In the genomic region with DNA sequence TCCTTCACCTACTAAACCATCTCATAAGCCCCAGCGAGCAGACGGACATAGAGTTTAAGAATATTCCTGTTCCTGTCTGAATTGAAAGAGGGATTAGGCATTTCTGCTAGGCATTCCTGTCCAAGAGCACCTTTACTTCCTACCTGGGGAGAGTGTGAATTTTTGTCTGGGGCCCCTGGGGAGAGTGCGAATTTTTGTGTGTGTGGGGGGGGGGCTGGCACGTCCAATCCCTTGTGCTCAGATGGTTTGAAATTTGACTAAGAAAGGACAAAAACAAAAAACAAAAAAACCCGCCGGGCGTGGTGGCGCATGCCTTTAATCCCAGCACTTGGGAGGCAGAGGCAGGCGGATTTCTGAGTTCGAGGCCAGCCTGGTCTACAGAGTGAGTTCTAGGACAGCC, we compare ENCODE assay signal across 7 mouse cellular contexts. TPM values are rescaled to one million over a fixed set of nuclear protein-coding genes. Genes with fewer than 3 reads are reported as not detected.
DNase-seq lines count a peak whose midpoint lies in the region; ATAC-seq lines count a peak whose summit lies in the region.

No protein-coding gene starts in this region.

- H3K36me3 ChIP-seq in lung, embryonic 16.5 days (ENCODE audit: control insufficient read depth, insufficient read depth, low read length) = peaks cover 6% of the 10 kb centered on the region
- peaks cover 12% of the 10 kb centered on the region for H3K36me3 ChIP-seq in forebrain, embryonic 12.5 days (replicated peaks)
- H3K36me3 ChIP-seq in limb, embryonic 15.5 days = peaks cover 13% of the 10 kb centered on the region
- H3K36me3 ChIP-seq in stomach, embryonic 16.5 days (ENCODE audit: control insufficient read depth, insufficient read depth, low read length) = no peaks in the 10 kb centered on the region

- peak overlapping the region; percentile 70 for H3K4me3 ChIP-seq in lung, embryonic 16.5 days (ENCODE audit: low read length)
- H3K4me3 ChIP-seq in forebrain, embryonic 12.5 days (replicated peaks) = peak overlapping the region; percentile 86
- H3K4me3 ChIP-seq in limb, embryonic 15.5 days = peak overlapping the region; percentile 78
- H3K4me3 ChIP-seq in stomach, embryonic 16.5 days (replicated peaks; ENCODE audit: low read length) = peak overlapping the region; percentile 96

- H3K27ac ChIP-seq in lung, embryonic 16.5 days (ENCODE audit: low read length) = no peak overlapping the region
- H3K27ac ChIP-seq in forebrain, embryonic 12.5 days = no peak overlapping the region
- no peak overlapping the region for H3K27ac ChIP-seq in limb, embryonic 15.5 days
- no peak overlapping the region for H3K27ac ChIP-seq in stomach, embryonic 16.5 days (ENCODE audit: low read length)

- H3K9me3 ChIP-seq in lung, embryonic 16.5 days (ENCODE audit: control insufficient read depth, low read length) = no peaks in the 10 kb centered on the region
- H3K9me3 ChIP-seq in forebrain, embryonic 12.5 days = no peaks in the 10 kb centered on the region
- H3K9me3 ChIP-seq in limb, embryonic 15.5 days = no peaks in the 10 kb centered on the region
- no peaks in the 10 kb centered on the region for H3K9me3 ChIP-seq in stomach, embryonic 16.5 days (replicated peaks; ENCODE audit: control insufficient read depth, low read length)

- no peaks in the 10 kb centered on the region for H3K27me3 ChIP-seq in lung, embryonic 16.5 days (ENCODE audit: control insufficient read depth, insufficient read depth, low read depth, low read length)
- no peaks in the 10 kb centered on the region for H3K27me3 ChIP-seq in forebrain, embryonic 12.5 days
- H3K27me3 ChIP-seq in limb, embryonic 15.5 days = no peaks in the 10 kb centered on the region
- H3K27me3 ChIP-seq in stomach, embryonic 16.5 days (ENCODE audit: control insufficient read depth, insufficient read depth, low read length) = no peaks in the 10 kb centered on the region

- peaks cover 7% of the 10 kb centered on the region for H3K4me1 ChIP-seq in lung, embryonic 16.5 days (replicated peaks; ENCODE audit: control insufficient read depth, insufficient read depth, low read length)
- peaks cover 10% of the 10 kb centered on the region for H3K4me1 ChIP-seq in forebrain, embryonic 12.5 days
- H3K4me1 ChIP-seq in limb, embryonic 15.5 days = peaks cover 10% of the 10 kb centered on the region
- 0 out of 2 replicates have a peak, but pooled peaks cover 4% of the 10 kb centered on the region for H3K4me1 ChIP-seq in stomach, embryonic 16.5 days (ENCODE audit: control insufficient read depth, insufficient read depth, low read length)

- 51% methylated on average over 10 of the region's 10 CpGs for WGBS in lung, embryonic 16.5 days
- 64% methylated on average over 10 of the region's 10 CpGs for WGBS in forebrain, embryonic 12.5 days
- WGBS in limb, embryonic 15.5 days = 66% methylated on average over 10 of the region's 10 CpGs
- 51% methylated on average over 9 of the region's 10 CpGs for WGBS in stomach, embryonic 16.5 days

- no peak overlapping the region for H3K9ac ChIP-seq in lung, embryonic 16.5 days (ENCODE audit: low read length)
- H3K9ac ChIP-seq in forebrain, embryonic 12.5 days = no peak overlapping the region
- H3K9ac ChIP-seq in limb, embryonic 15.5 days = no peak overlapping the region
- H3K9ac ChIP-seq in stomach, embryonic 16.5 days (ENCODE audit: low read length) = no peak overlapping the region; the same call in 1 of the 2 replicates

- H3K4me2 ChIP-seq in lung, embryonic 16.5 days (ENCODE audit: low read depth, low read length) = peak overlapping the region; percentile 87
- H3K4me2 ChIP-seq in forebrain, embryonic 12.5 days = peak overlapping the region; percentile 86
- peak overlapping the region; percentile 81 for H3K4me2 ChIP-seq in limb, embryonic 15.5 days
- H3K4me2 ChIP-seq in stomach, embryonic 16.5 days (ENCODE audit: low read depth, low read length) = peak overlapping the region; percentile 78

- no peak for DNase-seq in lung, postnatal 25 days (ENCODE audit: low spot score)
- no peak for DNase-seq in ovary, postnatal 14 days (ENCODE audit: low spot score)
- no peak for DNase-seq in right cerebral cortex, postnatal 25 days

- ATAC-seq in lung, embryonic 16.5 days (ENCODE audit: low read depth) = no peak
- ATAC-seq in forebrain, embryonic 12.5 days (ENCODE audit: low FRiP score) = no peak
- ATAC-seq in limb, embryonic 15.5 days (ENCODE audit: insufficient number of reproducible peaks, low FRiP score, low TSS enrichment, low read depth) = no peak
- ATAC-seq in stomach, embryonic 16.5 days (ENCODE audit: insufficient read depth, low FRiP score) = no peak

RNA-seq across cellular contexts. Expression of gene L3mbtl2, which starts 0.4 kb away (rescaled TPM):
- polyA plus RNA-seq in lung, embryonic 16.5 days (2015; fragmentation: Nextera tagmentation; extraction: Ambion mirVana) = 19.8 and 24.8 TPM in 2 replicates
- polyA plus RNA-seq in forebrain, embryonic 12.5 days (2016; fragmentation: Nextera tagmentation; extraction: Ambion mirVana) = 36.8 and 39.6 TPM in 2 replicates
- polyA plus RNA-seq in limb, embryonic 15.5 days (2015; fragmentation: Nextera tagmentation; extraction: Ambion mirVana) = 16.5 and 17.9 TPM in 2 replicates
- polyA plus RNA-seq in stomach, embryonic 16.5 days (2015; fragmentation: Nextera tagmentation; extraction: Ambion mirVana) = 19.0 and 20.5 TPM in 2 replicates

RNA-seq across cellular contexts. Expression of gene Chadl, which starts 33.8 kb away (rescaled TPM):
- polyA plus RNA-seq in lung, embryonic 16.5 days (2015; fragmentation: Nextera tagmentation; extraction: Ambion mirVana) = 4.5 and 5.6 TPM in 2 replicates
- 5.0 TPM in 2 replicates for polyA plus RNA-seq in forebrain, embryonic 12.5 days (2016; fragmentation: Nextera tagmentation; extraction: Ambion mirVana)
- polyA plus RNA-seq in limb, embryonic 15.5 days (2015; fragmentation: Nextera tagmentation; extraction: Ambion mirVana) = 15.2 and 15.3 TPM in 2 replicates
- 2.2 and 2.7 TPM in 2 replicates for polyA plus RNA-seq in stomach, embryonic 16.5 days (2015; fragmentation: Nextera tagmentation; extraction: Ambion mirVana)
